In the genomic region with DNA sequence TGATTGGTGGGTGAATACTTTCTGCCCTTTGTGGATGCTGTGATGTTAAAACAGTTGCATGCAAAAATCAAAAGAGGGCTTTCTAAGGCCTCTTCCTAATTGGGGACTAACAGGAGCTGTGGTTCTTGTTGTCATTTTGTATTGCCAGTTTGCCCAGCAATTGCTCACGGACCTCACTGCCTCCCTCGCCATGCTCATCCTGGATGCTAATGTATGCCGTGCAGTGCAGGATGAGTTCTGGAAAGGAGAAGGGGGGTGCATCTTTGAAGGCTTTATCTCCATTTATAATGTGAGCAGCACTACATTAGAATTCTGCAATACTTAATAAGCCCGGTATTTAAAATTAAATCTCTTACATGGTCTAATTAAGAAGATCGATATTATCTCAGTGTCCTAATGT, we compare ENCODE assay signal across 21 mouse cellular contexts.
DNase-seq lines count a peak whose midpoint lies in the region; ATAC-seq and TF ChIP-seq lines count a peak whose summit lies in the region.
"Had no signal": no experiment of that assay in that cellular context is flagged by ENCODE, and none has a peak within 500 bp of the region (broad histone marks: within the 10 kb centered on the region; RNA-seq: fewer than 3 reads in every experiment).

No protein-coding gene starts in this region.

- H3K27me3 ChIP-seq in forebrain, postnatal 0 days (ENCODE audit: insufficient read depth, low read length) = no peaks in the 10 kb centered on the region
- H3K27me3 ChIP-seq in forebrain, embryonic 15.5 days = no peaks in the 10 kb centered on the region
- no peaks in the 10 kb centered on the region for H3K27me3 ChIP-seq in neural tube, embryonic 14.5 days (ENCODE audit: control insufficient read depth, insufficient read depth, low read length)
- H3K27me3 ChIP-seq in neural tube, embryonic 15.5 days (replicated peaks) = no peaks in the 10 kb centered on the region
- H3K27me3 ChIP-seq in midbrain, embryonic 12.5 days = no peaks in the 10 kb centered on the region
- H3K27me3 ChIP-seq in midbrain, embryonic 16.5 days (ENCODE audit: control insufficient read depth, insufficient read depth, low read depth, low read length) = no peaks in the 10 kb centered on the region
- H3K27me3 ChIP-seq: CH12.LX; heart, embryonic 13.5 days; hindbrain, embryonic 12.5 days; Patski had no signal

- 21% methylated on average over 5 of the region's 5 CpGs for WGBS in forebrain, postnatal 0 days
- 20% methylated on average over 5 of the region's 5 CpGs for WGBS in forebrain, embryonic 15.5 days
- WGBS in neural tube, embryonic 14.5 days = 34% methylated on average over 5 of the region's 5 CpGs
- WGBS in neural tube, embryonic 15.5 days = 35% methylated on average over 5 of the region's 5 CpGs
- 19% methylated on average over 5 of the region's 5 CpGs for WGBS in midbrain, embryonic 12.5 days
- 11% methylated on average over 5 of the region's 5 CpGs for WGBS in midbrain, embryonic 16.5 days

- H3K27ac ChIP-seq in forebrain, postnatal 0 days (ENCODE audit: low read depth, low read length) = no peak overlapping the region
- no peak overlapping the region for H3K27ac ChIP-seq in forebrain, embryonic 15.5 days (replicated peaks)
- H3K27ac ChIP-seq in neural tube, embryonic 14.5 days (ENCODE audit: low read depth, low read length) = no peak overlapping the region
- no peak overlapping the region for H3K27ac ChIP-seq in neural tube, embryonic 15.5 days (replicated peaks)
- H3K27ac ChIP-seq in midbrain, embryonic 12.5 days (replicated peaks) = peak overlapping the region; percentile 22
- peak overlapping the region; percentile 70 for H3K27ac ChIP-seq in midbrain, embryonic 16.5 days (ENCODE audit: low read length)
- H3K27ac ChIP-seq: embryonic facial prominence, embryonic 10.5 days; heart, embryonic 13.5 days; hindbrain, embryonic 12.5 days; hindbrain, postnatal 0 days had no signal

- intact Hi-C loops in left cerebral cortex, postnatal 10 days (cut with DNase I) = no loop called here

- no peak for TF ChIP-seq CTCF in forebrain, postnatal 0 days (IDR thresholded peaks at IDR 0.05; ENCODE audit: low read depth)

- no peak for ATAC-seq in forebrain, postnatal 0 days
- ATAC-seq in forebrain, embryonic 15.5 days (replicated peaks) = no peak
- 0 out of 2 replicates have a peak, but pooled peaks have one; percentile 44 for ATAC-seq in neural tube, embryonic 14.5 days (ENCODE audit: low read depth)
- no peak for ATAC-seq in neural tube, embryonic 15.5 days (ENCODE audit: low FRiP score)
- ATAC-seq in midbrain, embryonic 12.5 days (ENCODE audit: low FRiP score, low read depth) = peak; percentile 75
- ATAC-seq in midbrain, embryonic 16.5 days = peak; percentile 79
- ATAC-seq: hindbrain, postnatal 0 days; Patski had no signal

- DNase-seq in forebrain, postnatal 0 days = no peak
- DNase-seq in left cerebral cortex, postnatal 10 days (ENCODE audit: extremely low spot score in 1 of 2, low spot score in 2 of 2) = no peak
- DNase-seq in ovary, postnatal 36 days (ENCODE audit: low spot score) = no peak
- DNase-seq: adrenal gland, adult 2 months; adrenal gland, postnatal 25 days; cerebellum, adult 11-12 months; cerebellum, adult 9-11 months; gastrocnemius, postnatal 36 days; heart, adult 11 months; heart, postnatal 36 days had no signal

- H3K36me3 ChIP-seq in forebrain, postnatal 0 days (ENCODE audit: insufficient read depth) = no peaks in the 10 kb centered on the region
- H3K36me3 ChIP-seq in forebrain, embryonic 15.5 days = no peaks in the 10 kb centered on the region
- H3K36me3 ChIP-seq in neural tube, embryonic 14.5 days (ENCODE audit: control insufficient read depth, insufficient read depth, low read length) = no peaks in the 10 kb centered on the region
- H3K36me3 ChIP-seq in neural tube, embryonic 15.5 days = no peaks in the 10 kb centered on the region
- H3K36me3 ChIP-seq in midbrain, embryonic 12.5 days = no peaks in the 10 kb centered on the region
- H3K36me3 ChIP-seq in midbrain, embryonic 16.5 days (ENCODE audit: control insufficient read depth, insufficient read depth, low read length) = no peaks in the 10 kb centered on the region
- H3K36me3 ChIP-seq: embryonic facial prominence, embryonic 10.5 days; heart, embryonic 13.5 days; hindbrain, embryonic 12.5 days had no signal

- no peaks in the 10 kb centered on the region for H3K9me3 ChIP-seq in forebrain, postnatal 0 days (ENCODE audit: low read length)
- no peaks in the 10 kb centered on the region for H3K9me3 ChIP-seq in forebrain, embryonic 15.5 days
- H3K9me3 ChIP-seq in neural tube, embryonic 14.5 days (ENCODE audit: control insufficient read depth, low read length) = no peaks in the 10 kb centered on the region
- H3K9me3 ChIP-seq in neural tube, embryonic 15.5 days (replicated peaks) = no peaks in the 10 kb centered on the region
- no peaks in the 10 kb centered on the region for H3K9me3 ChIP-seq in midbrain, embryonic 12.5 days
- no peaks in the 10 kb centered on the region for H3K9me3 ChIP-seq in midbrain, embryonic 16.5 days (replicated peaks; ENCODE audit: control insufficient read depth, low read length, poor library complexity, severe bottlenecking)
- H3K9me3 ChIP-seq: embryonic facial prominence, embryonic 10.5 days; heart, embryonic 13.5 days; hindbrain, embryonic 12.5 days had no signal

- H3K4me3 ChIP-seq in forebrain, postnatal 0 days (ENCODE audit: low read depth, low read length) = no peak overlapping the region
- no peak overlapping the region for H3K4me3 ChIP-seq in forebrain, embryonic 15.5 days
- no peak overlapping the region for H3K4me3 ChIP-seq in neural tube, embryonic 14.5 days (ENCODE audit: low read depth, low read length)
- no peak overlapping the region for H3K4me3 ChIP-seq in neural tube, embryonic 15.5 days (replicated peaks)
- no peak overlapping the region for H3K4me3 ChIP-seq in midbrain, embryonic 12.5 days
- H3K4me3 ChIP-seq in midbrain, embryonic 16.5 days (ENCODE audit: low read depth, low read length) = no peak overlapping the region
- H3K4me3 ChIP-seq: embryonic facial prominence, embryonic 10.5 days; heart, embryonic 13.5 days; hindbrain, embryonic 12.5 days had no signal

- H3K4me2 ChIP-seq in forebrain, postnatal 0 days (ENCODE audit: low read depth) = no peak overlapping the region
- H3K4me2 ChIP-seq in forebrain, embryonic 15.5 days (replicated peaks) = no peak overlapping the region
- H3K4me2 ChIP-seq in neural tube, embryonic 14.5 days (ENCODE audit: low read depth, low read length) = no peak overlapping the region
- H3K4me2 ChIP-seq in neural tube, embryonic 15.5 days = no peak overlapping the region
- H3K4me2 ChIP-seq in midbrain, embryonic 12.5 days (replicated peaks) = peak overlapping the region; percentile 12; the same call in 1 of the 2 replicates
- H3K4me2 ChIP-seq in midbrain, embryonic 16.5 days (ENCODE audit: low read length) = peak overlapping the region; percentile 19; the same call in 1 of the 2 replicates
- H3K4me2 ChIP-seq: heart, embryonic 13.5 days; hindbrain, embryonic 12.5 days had no signal

- H3K9ac ChIP-seq in forebrain, postnatal 0 days = 0 out of 2 replicates have a peak overlapping the region, but pooled peaks have one; percentile 10
- no peak overlapping the region for H3K9ac ChIP-seq in forebrain, embryonic 15.5 days (replicated peaks)
- no peak overlapping the region for H3K9ac ChIP-seq in neural tube, embryonic 14.5 days (replicated peaks; ENCODE audit: low read depth, low read length)
- no peak overlapping the region for H3K9ac ChIP-seq in neural tube, embryonic 15.5 days (replicated peaks)
- H3K9ac ChIP-seq in midbrain, embryonic 12.5 days (replicated peaks) = no peak overlapping the region
- H3K9ac ChIP-seq in midbrain, embryonic 16.5 days (ENCODE audit: low read depth, low read length) = no peak overlapping the region
- H3K9ac ChIP-seq: heart, embryonic 13.5 days; hindbrain, embryonic 12.5 days had no signal

- H3K4me1 ChIP-seq in forebrain, postnatal 0 days (ENCODE audit: insufficient read depth) = no peaks in the 10 kb centered on the region
- H3K4me1 ChIP-seq in forebrain, embryonic 15.5 days = peaks cover 10% of the 10 kb centered on the region
- no peaks in the 10 kb centered on the region for H3K4me1 ChIP-seq in neural tube, embryonic 14.5 days (ENCODE audit: control insufficient read depth, insufficient read depth, low read length)
- peaks cover 8% of the 10 kb centered on the region; the same call in 1 of the 2 replicates for H3K4me1 ChIP-seq in neural tube, embryonic 15.5 days
- H3K4me1 ChIP-seq in midbrain, embryonic 12.5 days = peaks cover 14% of the 10 kb centered on the region
- H3K4me1 ChIP-seq in midbrain, embryonic 16.5 days (ENCODE audit: control insufficient read depth, insufficient read depth, low read length) = peaks cover 21% of the 10 kb centered on the region

Comparison
In these comparisons a context has a peak if more than half of its experiments do, and no peak if none do; other contexts are left out.
1. ATAC-seq: peak in neural tube, embryonic 14.5 days (single experiment), midbrain, embryonic 12.5 days (single experiment) and midbrain, embryonic 16.5 days (single experiment); none in forebrain, postnatal 0 days (single experiment), forebrain, embryonic 15.5 days (single experiment) and neural tube, embryonic 15.5 days (single experiment).
2. H3K27ac ChIP-seq: peak in midbrain, embryonic 12.5 days (single experiment) and midbrain, embryonic 16.5 days (single experiment); none in forebrain, postnatal 0 days (single experiment), forebrain, embryonic 15.5 days (single experiment), neural tube, embryonic 14.5 days (single experiment) and neural tube, embryonic 15.5 days (single experiment).
3. H3K4me2 ChIP-seq: peak in midbrain, embryonic 12.5 days (single experiment) and midbrain, embryonic 16.5 days (single experiment); none in forebrain, postnatal 0 days (single experiment), forebrain, embryonic 15.5 days (single experiment), neural tube, embryonic 14.5 days (single experiment) and neural tube, embryonic 15.5 days (single experiment).